Mouse (Mus musculus) adipocyte (in vitro differentiated cells): Measurements from ENCODE around the gene Mettl23.

Source experiments
- DNase-seq: peaks from one replicate; pipeline ENCODE4 v3.0.0-alpha.2; 2016; ENCODE audit warnings: low spot score

Gene Mettl23

GRCm38 (mm10) chr11:116843261-116844233 lies at the start of gene Mettl23, which contains the start of gene Jmjd6:
Mettl23 (plus strand) TSS chr11:116843278.
Jmjd6 (minus strand) TSS chr11:116843449.
- DNase-seq: peak; percentile 98

GRCm38 (mm10) chr11:116799364-116799763 lies 43.7 kb upstream of the Mettl23 start:
- DNase-seq: no peak

GRCm38 (mm10) chr11:116801106-116801505 lies 42.0 kb upstream of the Mettl23 start:
- DNase-seq: peak; percentile 66

- DNase-seq: no peak
These were observed 40.4 kb upstream of the Mettl23 start for GRCm38 (mm10) chr11:116802709-116803108.

- peak; percentile 35 for DNase-seq
These were observed 36.7 kb upstream of the Mettl23 start for GRCm38 (mm10) chr11:116806136-116807071.

GRCm38 (mm10) chr11:116807116-116807515 lies 36.0 kb upstream of the Mettl23 start:
- no peak for DNase-seq

GRCm38 (mm10) chr11:116807526-116807925 lies 35.6 kb upstream of the Mettl23 start:
- DNase-seq: no peak

GRCm38 (mm10) chr11:116807938-116808606 lies 35.0 kb upstream of the Mettl23 start:
- DNase-seq: peak; percentile 93

- no peak for DNase-seq
These were observed 34.2 kb upstream of the Mettl23 start for GRCm38 (mm10) chr11:116808811-116809395.

- no peak for DNase-seq
These were observed 33.6 kb upstream of the Mettl23 start for GRCm38 (mm10) chr11:116809520-116809919.

- DNase-seq: no peak
These were observed 32.5 kb upstream of the Mettl23 start for GRCm38 (mm10) chr11:116810528-116810927.

GRCm38 (mm10) chr11:116810983-116811901 lies 31.8 kb upstream of the Mettl23 start:
- no peak for DNase-seq

- no peak for DNase-seq
These were observed 30.1 kb upstream of the Mettl23 start for GRCm38 (mm10) chr11:116812793-116813529.

GRCm38 (mm10) chr11:116813610-116814009 lies 29.5 kb upstream of the Mettl23 start:
- DNase-seq: no peak

GRCm38 (mm10) chr11:116814076-116814883 lies 28.8 kb upstream of the Mettl23 start:
- DNase-seq: no peak

- DNase-seq: peak; percentile 71
These were observed 28.1 kb upstream of the Mettl23 start for GRCm38 (mm10) chr11:116814884-116815415.

GRCm38 (mm10) chr11:116816769-116817168 lies 26.3 kb upstream of the Mettl23 start:
- peak; percentile 85 for DNase-seq

- DNase-seq: no peak
These were observed 25.5 kb upstream of the Mettl23 start for GRCm38 (mm10) chr11:116817567-116817966.
